Mouse (Mus musculus) limb, embryonic 14.5 days (tissue): ENCODE measurements around the gene Trim26. TPM values are rescaled to one million over a fixed set of nuclear protein-coding genes. Genes with fewer than 3 reads are reported as not detected.

ENCODE experiments used
- ATAC-seq: fragments of 200-750 bp; cut with Nextera tagmentation; 2 replicates; pipeline ENCODE4 v1.8.0; 2017; ENCODE audit warnings: low read depth, moderate number of reproducible peaks, moderate TSS enrichment; ENCODE audit not compliant: low FRiP score
- DNase-seq: peaks from one replicate; pipeline ENCODE4 v3.0.0-alpha.2; 2015; ENCODE audit warnings: low spot score
- H3K27ac ChIP-seq: fragments of 300-500 bp; sonication (generic); replicated peaks from 2 replicates; pipeline ENCODE4 v1.5.1; 2014; ENCODE audit warnings: low read depth, mild to moderate bottlenecking, low read length, moderate library complexity, mixed read lengths
- H3K27me3 ChIP-seq: fragments of 300-500 bp; sonication (generic); 2 replicates; pipeline ENCODE4 v1.6.1; 2014; ENCODE audit warnings: low read length, mixed read lengths; ENCODE audit not compliant: control insufficient read depth, insufficient read depth
- H3K36me3 ChIP-seq: fragments of 300-500 bp; sonication (generic); 2 replicates; pipeline ENCODE4 v1.6.1; 2014; ENCODE audit warnings: mild to moderate bottlenecking, low read length, moderate library complexity, mixed read lengths; ENCODE audit not compliant: control insufficient read depth, insufficient read depth
- H3K4me1 ChIP-seq: fragments of 300-500 bp; sonication (generic); 2 replicates; pipeline ENCODE4 v1.6.1; 2014; ENCODE audit warnings: antibody characterized with exemption, low read length, mixed read lengths; ENCODE audit not compliant: control insufficient read depth, insufficient read depth
- H3K4me2 ChIP-seq: fragments of 300-500 bp; sonication (generic); replicated peaks from 2 replicates; pipeline ENCODE4 v1.6.1; 2014; ENCODE audit warnings: low read depth, mild to moderate bottlenecking, low read length, moderate library complexity; ENCODE audit not compliant: severe bottlenecking
- H3K4me3 ChIP-seq: fragments of 300-500 bp; sonication (generic); replicated peaks from 2 replicates; pipeline ENCODE4 v1.5.1; 2014; ENCODE audit warnings: low read length
- H3K9ac ChIP-seq: fragments of 300-500 bp; sonication (generic); 2 replicates; pipeline ENCODE4 v1.6.1; 2014; ENCODE audit warnings: mild to moderate bottlenecking, low read depth, low read length, moderate library complexity; ENCODE audit not compliant: severe bottlenecking
- H3K9me3 ChIP-seq: fragments of 300-500 bp; sonication (generic); 2 replicates; pipeline ENCODE4 v1.6.1; 2016; ENCODE audit warnings: low read length; ENCODE audit not compliant: control insufficient read depth
- POLR2A ChIP-seq: fragments of 200-500 bp; IDR thresholded peaks from 2 replicates; pipeline ENCODE4 v1.8.0; 2012; ENCODE audit warnings: inconsistent platforms, mild to moderate bottlenecking, moderate library complexity, borderline replicate concordance; ENCODE audit not compliant: insufficient read depth, insufficient read length; ENCODE audit errors: extremely low read depth
- WGBS: fragments of 180-500 bp; shearing (Covaris S2); extraction: QIAGEN DNeasy Blood & Tissue Kit; methylation state at CpG from one replicate; pipeline ENCODE4 v1.1.7; 2014; 5-methylcytosine and 5-hydroxymethylcytosine counted together
- polyA plus RNA-seq, 2 experiments: library from polyadenylated mRNA; depleted of rRNA in 1 of 2; stranded (reverse) in 1 of 2; unstranded in 1 of 2; fragments of >200 nt; fragmentation: Nextera tagmentation in 1 of 2; extraction: Ambion mirVana in 1 of 2; gene quantifications; 2 replicates each; pipeline versions ENCODE4 v1.2.1 to v1.2.3; 2012 to 2014

Trim26 gene
- polyA plus RNA-seq, 2 experiments: 33.9 to 43.5 TPM

GRCm38 (mm10) chr17:36866719-36867527, 30.0 kb downstream of the Trim26 start, which contains the start of gene Trim15:
TSS of gene Trim15 (minus strand) at chr17:36867210.
- Histone ChIP-seq H3K4me3 (no peak within 1 kb of the TSS), H3K27ac (no peak within 1 kb of the TSS), H3K9me3 (no peaks in the 10 kb centered on the region), H3K27me3 (peaks cover 12% of the 10 kb centered on the region; the same call in 1 of the 2 replicates), H3K36me3 (no peaks in the 10 kb centered on the region), H3K4me2 (no peak within 1 kb of the TSS), H3K9ac (no peak within 1 kb of the TSS), H3K4me1 (no peaks in the 10 kb centered on the region)
- DNase-seq (no peak), ATAC-seq (no peak)
- TF ChIP-seq POLR2A: no peak
- 12% methylated on average over 29 of the region's 29 CpGs for WGBS

GRCm38 (mm10) chr17:36868836-36869235, 31.9 kb downstream of the Trim26 start:
- peaks cover 12% of the 10 kb centered on the region; the same call in 1 of the 2 replicates for H3K27me3 ChIP-seq

GRCm38 (mm10) chr17:36869284-36869954, 32.5 kb downstream of the Trim26 start, which contains the start of gene Trim10:
TSS of gene Trim10 (plus strand) at chr17:36869574.
- H3K4me1 ChIP-seq: no peaks in the 10 kb centered on the region
- no peak within 1 kb of the TSS for H3K4me3 ChIP-seq
- no peak for DNase-seq
- no peak for TF ChIP-seq POLR2A
- H3K36me3 ChIP-seq: no peaks in the 10 kb centered on the region
- H3K9me3 ChIP-seq: no peaks in the 10 kb centered on the region
- H3K9ac ChIP-seq: no peak within 1 kb of the TSS
- peaks cover 12% of the 10 kb centered on the region; the same call in 1 of the 2 replicates for H3K27me3 ChIP-seq
- H3K4me2 ChIP-seq: no peak within 1 kb of the TSS
- ATAC-seq: no peak
- no peak within 1 kb of the TSS for H3K27ac ChIP-seq
- WGBS: 87% methylated on average over 4 of the region's 4 CpGs

More at GRCm38 (mm10) chr17:36868836-36869235, 31.9 kb downstream of the Trim26 start:
- DNase-seq: no peak
- no peaks in the 10 kb centered on the region for H3K9me3 ChIP-seq
- no peak overlapping the region for H3K9ac ChIP-seq
- H3K36me3 ChIP-seq: no peaks in the 10 kb centered on the region
- H3K27ac ChIP-seq: no peak overlapping the region
- H3K4me2 ChIP-seq: no peak overlapping the region
- no peaks in the 10 kb centered on the region for H3K4me1 ChIP-seq
- WGBS: 89% methylated on average over 2 of the region's 2 CpGs
- H3K4me3 ChIP-seq: no peak overlapping the region
- TF ChIP-seq POLR2A: no peak
- ATAC-seq: no peak

- no peak overlapping the region for H3K4me3 ChIP-seq
- H3K36me3 ChIP-seq: no peaks in the 10 kb centered on the region
- no peak for DNase-seq
- no peak for ATAC-seq
- TF ChIP-seq POLR2A: no peak
- H3K27ac ChIP-seq: no peak overlapping the region
- no peak overlapping the region for H3K4me2 ChIP-seq
- H3K4me1 ChIP-seq: no peaks in the 10 kb centered on the region
- H3K9ac ChIP-seq: no peak overlapping the region
- peaks cover 8% of the 10 kb centered on the region; the same call in 1 of the 2 replicates for H3K27me3 ChIP-seq
- 75% methylated on average over 25 of the region's 25 CpGs for WGBS
- no peaks in the 10 kb centered on the region for H3K9me3 ChIP-seq
Observed at GRCm38 (mm10) chr17:36869955-36870810, 33.2 kb downstream of the Trim26 start.

GRCm38 (mm10) chr17:36874636-36875035, 37.7 kb downstream of the Trim26 start:
- no peak for TF ChIP-seq POLR2A
- 53% methylated on average over 4 of the region's 4 CpGs for WGBS
- DNase-seq: peak; percentile 25

More at GRCm38 (mm10) chr17:36874636-36875035, 37.7 kb downstream of the Trim26 start:
- Histone ChIP-seq H3K4me1 (no peaks in the 10 kb centered on the region), H3K9ac (no peak overlapping the region), H3K27ac (no peak overlapping the region), H3K4me2 (no peak overlapping the region), H3K4me3 (no peak overlapping the region), H3K27me3 (no peaks in the 10 kb centered on the region), H3K36me3 (no peaks in the 10 kb centered on the region), H3K9me3 (no peaks in the 10 kb centered on the region)
- ATAC-seq: no peak
